Mouse (Mus musculus) hindbrain, embryonic 13.5 days (tissue): ENCODE results near the gene Chd1. TPM values are rescaled to one million over a fixed set of nuclear protein-coding genes. Genes with fewer than 3 reads are reported as not detected.

Experiments used
- ATAC-seq: fragments of 200-750 bp; cut with Nextera tagmentation; 2 replicates; pipeline ENCODE4 v1.8.0; 2017; ENCODE audit warnings: moderate TSS enrichment; ENCODE audit not compliant: low FRiP score
- H3K27ac ChIP-seq: fragments of 300-500 bp; sonication (generic); 2 replicates; pipeline ENCODE4 v1.5.1; 2015; ENCODE audit warnings: inconsistent platforms, mild to moderate bottlenecking, moderate library complexity
- H3K27me3 ChIP-seq: fragments of 300-500 bp; sonication (generic); 2 replicates; pipeline ENCODE4 v1.6.1; 2015; ENCODE audit warnings: mild to moderate bottlenecking, inconsistent platforms
- H3K36me3 ChIP-seq: fragments of 300-500 bp; sonication (generic); 2 replicates; pipeline ENCODE4 v1.6.1; 2015; ENCODE audit warnings: mild to moderate bottlenecking, inconsistent platforms
- H3K4me1 ChIP-seq: fragments of 300-500 bp; sonication (generic); replicated peaks from 2 replicates; pipeline ENCODE4 v1.6.1; 2015; ENCODE audit warnings: inconsistent platforms
- H3K4me2 ChIP-seq: fragments of 300-500 bp; sonication (generic); 2 replicates; pipeline ENCODE4 v1.6.1; 2015; ENCODE audit warnings: inconsistent platforms, mild to moderate bottlenecking, moderate library complexity
- H3K4me3 ChIP-seq: fragments of 300-500 bp; sonication (generic); 2 replicates; pipeline ENCODE4 v1.5.1; 2015; ENCODE audit warnings: mild to moderate bottlenecking, inconsistent platforms
- H3K9ac ChIP-seq: fragments of 300-500 bp; sonication (generic); 2 replicates; pipeline ENCODE4 v1.6.1; 2015; ENCODE audit warnings: mild to moderate bottlenecking, inconsistent platforms
- H3K9me3 ChIP-seq: fragments of 300-500 bp; sonication (generic); 2 replicates; pipeline ENCODE4 v1.6.1; 2016; ENCODE audit warnings: inconsistent platforms
- WGBS: fragments of 180-500 bp; shearing (Covaris S2); methylation state at CpG from one replicate; pipeline ENCODE4 v1.1.7; 2015; 5-methylcytosine and 5-hydroxymethylcytosine counted together
- polyA plus RNA-seq: library from polyadenylated mRNA; unstranded; fragments of >200 nt; fragmentation: Nextera tagmentation; extraction: Ambion mirVana; gene quantifications from 2 replicates; pipeline ENCODE4 v1.2.1, GENCODE M21; 2015

Chd1 gene
- 20.9 and 22.9 TPM in 2 replicates for polyA plus RNA-seq

- peak; percentile 95 for ATAC-seq
- peak within 1 kb of the TSS; percentile 93 for H3K9ac ChIP-seq
- H3K36me3 ChIP-seq: peaks cover 12% of the 10 kb centered on the region
- WGBS: under 1% methylated on average over 92 of the region's 124 CpGs
- peak within 1 kb of the TSS; percentile 97 for H3K27ac ChIP-seq
- H3K9me3 ChIP-seq: no peaks in the 10 kb centered on the region
- H3K4me1 ChIP-seq: peaks cover 27% of the 10 kb centered on the region
- no peaks in the 10 kb centered on the region for H3K27me3 ChIP-seq
- H3K4me3 ChIP-seq: peak within 1 kb of the TSS; percentile 86
- peak within 1 kb of the TSS; percentile 96 for H3K4me2 ChIP-seq
These were observed at the start of gene Chd1 for GRCm38 (mm10) chr17:15704475-15705300. TSS of gene Chd1 (plus strand) at chr17:15704967.

GRCm38 (mm10) chr17:15656881-15657607 lies 47.7 kb upstream of the Chd1 start:
- no peak for ATAC-seq
- no peaks in the 10 kb centered on the region for H3K4me1 ChIP-seq
- H3K9ac ChIP-seq: no peak overlapping the region
- no peak overlapping the region for H3K4me3 ChIP-seq
- H3K4me2 ChIP-seq: no peak overlapping the region
- no peak overlapping the region for H3K27ac ChIP-seq
- H3K36me3 ChIP-seq: no peaks in the 10 kb centered on the region
- WGBS: 36% methylated on average over 6 of the region's 6 CpGs
- no peaks in the 10 kb centered on the region for H3K27me3 ChIP-seq
- no peaks in the 10 kb centered on the region for H3K9me3 ChIP-seq

DNA sequence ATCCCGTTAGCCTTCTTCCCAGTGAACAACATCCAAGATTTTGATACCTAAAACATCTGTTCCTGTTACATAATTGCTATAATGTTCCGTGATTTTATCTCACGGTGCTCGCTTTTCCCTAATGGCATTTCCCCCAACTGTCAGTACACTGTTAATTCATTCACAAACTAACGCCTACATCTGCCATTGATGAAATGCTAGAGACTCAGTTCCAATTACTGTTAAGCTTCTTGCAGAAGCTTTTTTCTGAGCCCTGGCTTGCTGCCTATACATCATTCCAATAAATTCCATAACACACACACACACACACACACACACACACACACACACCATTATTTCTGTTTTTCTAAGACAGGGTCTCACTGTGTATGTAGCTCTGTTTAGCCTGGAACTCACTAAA lies 31.9 kb upstream of the Chd1 start:
- Histone ChIP-seq H3K4me3 (no peak overlapping the region), H3K9ac (no peak overlapping the region), H3K36me3 (no peaks in the 10 kb centered on the region), H3K4me2 (no peak overlapping the region), H3K27ac (no peak overlapping the region), H3K4me1 (no peaks in the 10 kb centered on the region), H3K9me3 (no peaks in the 10 kb centered on the region), H3K27me3 (no peaks in the 10 kb centered on the region)
- ATAC-seq: no peak
- WGBS: 76% methylated on average over 5 of the region's 5 CpGs

DNA sequence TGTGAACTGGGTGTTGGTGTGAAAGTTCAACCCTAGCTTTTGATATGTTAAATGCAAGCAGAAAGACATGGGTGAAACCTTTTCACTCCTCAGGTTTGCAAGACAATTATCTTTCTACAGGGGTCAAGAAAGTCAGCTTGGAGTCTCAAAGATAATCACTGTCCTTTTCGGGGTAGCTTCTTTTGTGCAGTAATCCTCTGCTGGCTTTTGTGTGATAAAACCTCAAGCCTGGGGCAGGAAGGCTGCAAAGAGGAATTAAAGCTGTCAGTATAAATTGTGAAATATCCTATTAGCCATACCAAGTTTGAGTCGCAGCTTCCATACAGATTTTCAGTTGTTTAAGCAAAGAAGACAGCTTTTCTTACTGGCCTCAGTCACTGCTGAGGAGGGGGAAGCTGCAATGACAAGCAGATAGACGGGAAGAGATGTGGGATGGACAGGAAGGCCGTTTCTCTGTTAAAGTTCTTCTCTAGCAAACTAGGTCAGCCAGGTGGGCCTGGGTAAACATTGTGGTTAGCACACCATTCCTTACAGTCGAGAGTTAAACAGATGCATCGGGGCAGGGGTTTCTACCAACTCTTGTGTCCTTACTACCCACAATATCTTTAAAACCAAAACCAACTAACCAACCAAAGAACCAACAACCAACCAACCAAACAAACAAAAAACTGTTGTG lies 26.7 kb upstream of the Chd1 start:
- no peak overlapping the region for H3K9ac ChIP-seq
- ATAC-seq: no peak
- H3K4me2 ChIP-seq: no peak overlapping the region
- H3K9me3 ChIP-seq: no peaks in the 10 kb centered on the region
- no peaks in the 10 kb centered on the region for H3K27me3 ChIP-seq
- no peaks in the 10 kb centered on the region for H3K36me3 ChIP-seq
- H3K4me3 ChIP-seq: no peak overlapping the region
- H3K4me1 ChIP-seq: no peaks in the 10 kb centered on the region
- WGBS: 18% methylated on average over 6 of the region's 6 CpGs
- H3K27ac ChIP-seq: no peak overlapping the region

GRCm38 (mm10) chr17:15679966-15680630 lies 24.7 kb upstream of the Chd1 start:
- Histone ChIP-seq H3K4me1 (no peaks in the 10 kb centered on the region), H3K9ac (no peak overlapping the region), H3K9me3 (no peaks in the 10 kb centered on the region), H3K27ac (no peak overlapping the region), H3K36me3 (no peaks in the 10 kb centered on the region), H3K4me3 (no peak overlapping the region), H3K4me2 (no peak overlapping the region), H3K27me3 (no peaks in the 10 kb centered on the region)
- 88% methylated on average over 9 of the region's 9 CpGs for WGBS
- no peak for ATAC-seq

- Histone ChIP-seq H3K4me2 (no peak overlapping the region), H3K27me3 (no peaks in the 10 kb centered on the region), H3K36me3 (no peaks in the 10 kb centered on the region), H3K27ac (no peak overlapping the region), H3K9me3 (no peaks in the 10 kb centered on the region), H3K9ac (no peak overlapping the region), H3K4me1 (no peaks in the 10 kb centered on the region), H3K4me3 (no peak overlapping the region)
- 86% methylated on average over 4 of the region's 4 CpGs for WGBS
- ATAC-seq: no peak
These were observed 24.1 kb upstream of the Chd1 start for GRCm38 (mm10) chr17:15680661-15681060.

DNA sequence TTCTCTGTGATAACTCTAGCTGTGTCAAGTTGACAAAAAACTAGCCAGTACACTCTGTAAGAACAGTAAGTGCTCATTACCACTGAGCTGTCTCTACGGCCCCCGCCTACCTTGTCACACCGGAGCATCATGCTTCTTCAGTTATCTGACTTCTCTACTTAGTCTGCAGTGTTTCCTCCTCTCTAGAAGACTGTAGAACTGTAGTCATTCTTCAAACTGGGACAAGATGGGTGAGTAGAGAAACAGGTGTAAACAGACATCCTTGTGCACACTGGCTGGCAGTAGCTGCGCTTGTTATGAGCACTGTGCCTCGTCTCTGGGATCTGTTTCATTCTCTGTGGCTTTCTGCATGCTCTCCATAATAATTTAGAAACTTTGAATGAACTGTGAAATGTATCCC lies 18.4 kb upstream of the Chd1 start:
- Histone ChIP-seq H3K4me1 (no peaks in the 10 kb centered on the region), H3K36me3 (no peaks in the 10 kb centered on the region), H3K4me2 (no peak overlapping the region), H3K4me3 (no peak overlapping the region), H3K27me3 (no peaks in the 10 kb centered on the region), H3K27ac (no peak overlapping the region), H3K9me3 (no peaks in the 10 kb centered on the region), H3K9ac (no peak overlapping the region)
- WGBS: 89% methylated on average over 5 of the region's 5 CpGs
- no peak for ATAC-seq

DNA sequence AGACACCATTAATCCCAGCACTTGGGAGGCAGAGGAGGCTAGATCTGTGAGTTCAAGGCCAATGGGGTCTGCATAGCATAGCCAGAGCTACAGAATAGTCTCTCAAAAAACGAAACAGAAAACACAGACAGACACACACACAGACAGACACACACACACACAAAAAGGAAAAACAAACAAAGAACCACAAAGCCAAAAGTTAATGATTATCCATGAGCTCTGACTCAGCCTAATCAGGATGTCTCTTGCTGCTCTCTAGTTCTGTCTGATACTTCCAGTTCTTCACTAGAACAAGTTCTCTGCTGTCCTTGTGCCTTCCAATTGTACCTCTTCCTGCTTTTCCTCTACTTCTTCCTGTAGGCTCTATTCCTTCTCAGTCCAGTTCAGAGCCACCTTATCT lies 14.5 kb upstream of the Chd1 start:
- Histone ChIP-seq H3K27ac (no peak overlapping the region), H3K4me2 (no peak overlapping the region), H3K27me3 (no peaks in the 10 kb centered on the region), H3K9me3 (no peaks in the 10 kb centered on the region), H3K9ac (no peak overlapping the region), H3K4me3 (no peak overlapping the region), H3K4me1 (no peaks in the 10 kb centered on the region), H3K36me3 (no peaks in the 10 kb centered on the region)
- no peak for ATAC-seq
- WGBS: 36% methylated on average over 1 of the region's 1 CpGs

DNA sequence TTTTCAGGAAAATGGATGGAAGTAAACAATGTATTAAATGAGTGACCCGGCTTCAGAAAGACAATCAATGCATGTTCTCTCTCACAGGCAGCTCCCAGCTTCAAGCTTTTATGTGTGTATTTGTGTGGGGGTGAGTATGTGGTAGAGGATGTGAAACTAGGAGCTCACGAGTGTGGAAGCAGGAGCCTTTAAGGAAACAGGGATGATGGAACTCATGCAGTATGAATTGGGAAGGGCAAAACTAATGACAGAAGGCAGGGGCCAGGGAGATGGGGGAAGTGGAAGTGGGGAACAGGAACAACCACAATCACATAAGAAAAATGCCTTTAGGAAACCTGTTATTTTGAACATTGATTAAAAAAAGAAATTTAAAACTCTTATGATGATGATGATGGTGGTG lies 9.2 kb upstream of the Chd1 start:
- ATAC-seq: no peak
- no peaks in the 10 kb centered on the region for H3K36me3 ChIP-seq
- no peaks in the 10 kb centered on the region for H3K4me1 ChIP-seq
- H3K9me3 ChIP-seq: no peaks in the 10 kb centered on the region
- no peak overlapping the region for H3K9ac ChIP-seq
- no peak overlapping the region for H3K27ac ChIP-seq
- WGBS: 90% methylated on average over 2 of the region's 2 CpGs
- no peak overlapping the region for H3K4me3 ChIP-seq
- no peak overlapping the region for H3K4me2 ChIP-seq
- no peaks in the 10 kb centered on the region for H3K27me3 ChIP-seq

GRCm38 (mm10) chr17:15698956-15699355 lies 5.8 kb upstream of the Chd1 start:
- WGBS: 93% methylated on average over 3 of the region's 3 CpGs
- no peak for ATAC-seq

GRCm38 (mm10) chr17:15701505-15701904 lies 3.3 kb upstream of the Chd1 start:
- 94% methylated on average over 5 of the region's 5 CpGs for WGBS
- peaks cover 10% of the 10 kb centered on the region for H3K4me1 ChIP-seq
- no peaks in the 10 kb centered on the region for H3K27me3 ChIP-seq
- no peak for ATAC-seq
- H3K36me3 ChIP-seq: no peaks in the 10 kb centered on the region
- no peak overlapping the region for H3K4me3 ChIP-seq
- H3K9ac ChIP-seq: no peak overlapping the region
- no peaks in the 10 kb centered on the region for H3K9me3 ChIP-seq
- H3K4me2 ChIP-seq: no peak overlapping the region
- H3K27ac ChIP-seq: no peak overlapping the region

More at GRCm38 (mm10) chr17:15698956-15699355, 5.8 kb upstream of the Chd1 start:
- 0 out of 2 replicates have a peak, but pooled peaks cover 3% of the 10 kb centered on the region for H3K4me1 ChIP-seq
- H3K4me2 ChIP-seq: no peak overlapping the region
- no peak overlapping the region for H3K4me3 ChIP-seq
- H3K9ac ChIP-seq: no peak overlapping the region
- H3K36me3 ChIP-seq: no peaks in the 10 kb centered on the region
- H3K27me3 ChIP-seq: no peaks in the 10 kb centered on the region
- H3K9me3 ChIP-seq: no peaks in the 10 kb centered on the region
- no peak overlapping the region for H3K27ac ChIP-seq

GRCm38 (mm10) chr17:15704158-15704474 lies 651 bp upstream of the Chd1 start:
- WGBS: 5% methylated on average over 12 of the region's 12 CpGs
- no peak for ATAC-seq
- Histone ChIP-seq H3K4me2 (peak overlapping the region; percentile 61), H3K4me1 (peaks cover 24% of the 10 kb centered on the region), H3K27me3 (no peaks in the 10 kb centered on the region), H3K36me3 (peaks cover 12% of the 10 kb centered on the region), H3K9ac (peak overlapping the region; percentile 93), H3K27ac (peak overlapping the region; percentile 97), H3K9me3 (no peaks in the 10 kb centered on the region), H3K4me3 (peak overlapping the region; percentile 86)
